Mouse (Mus musculus): Measurements from ENCODE around the gene Sgpl1.
"Not testable (repeated sequence)": the region's sequence is repeated elsewhere in the genome, so short reads cannot be mapped to it uniquely, and the experiment has no call there.

- not testable (repeated sequence) for TF ChIP-seq CTCF (IDR thresholded peaks at IDR 0.05); EP300 (IDR thresholded peaks at IDR 0.05; ENCODE audit: insufficient read depth, low read depth, low read length); POLR2A (IDR thresholded peaks at IDR 0.05; ENCODE audit: insufficient read depth, low read depth, low read length)
Measured at GRCm38 (mm10) chr10:61121732-61122131, 25.8 kb downstream of the Sgpl1 start.
